Mouse (Mus musculus): ENCODE measurements around the gene Esf1.
"Not testable (repeated sequence)": the region's sequence is repeated elsewhere in the genome, so short reads cannot be mapped to it uniquely, and the experiment has no call there.

The Esf1 gene

GRCm38 (mm10) chr2:140170127-140170802 is at the start of gene Esf1, which contains the start of gene Ndufaf5:
TSS of gene Esf1 (minus strand) at chr2:140170564.
TSS of gene Ndufaf5 (plus strand) at chr2:140170649.
- DNase-seq (ENCODE audit: low spot score): peak; percentile 98

DNA sequence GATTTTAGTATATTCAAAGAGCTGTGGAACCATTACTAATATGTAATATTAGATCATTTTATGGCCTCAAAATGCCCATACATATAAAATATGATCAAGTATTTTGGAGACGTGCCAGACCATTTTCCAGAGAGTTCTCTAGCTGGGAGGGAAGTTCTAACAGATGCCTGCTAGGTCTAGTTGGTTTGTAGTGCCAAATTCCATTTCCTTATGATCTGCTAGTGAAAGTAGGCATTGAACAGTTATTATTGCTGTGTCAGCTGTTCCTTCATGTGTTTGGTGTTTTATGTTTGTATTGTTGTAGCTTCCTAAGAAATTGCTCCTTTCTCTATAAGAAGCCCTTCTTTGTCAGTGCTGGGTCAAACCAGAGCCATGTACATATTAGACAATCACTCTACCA is 45.6 kb upstream of the Esf1 start:
- DNase-seq (ENCODE audit: low spot score): no peak

- no peak for DNase-seq (ENCODE audit: low spot score)
Measured at GRCm38 (mm10) chr2:140215415-140215814, 45.1 kb upstream of the Esf1 start.

DNA sequence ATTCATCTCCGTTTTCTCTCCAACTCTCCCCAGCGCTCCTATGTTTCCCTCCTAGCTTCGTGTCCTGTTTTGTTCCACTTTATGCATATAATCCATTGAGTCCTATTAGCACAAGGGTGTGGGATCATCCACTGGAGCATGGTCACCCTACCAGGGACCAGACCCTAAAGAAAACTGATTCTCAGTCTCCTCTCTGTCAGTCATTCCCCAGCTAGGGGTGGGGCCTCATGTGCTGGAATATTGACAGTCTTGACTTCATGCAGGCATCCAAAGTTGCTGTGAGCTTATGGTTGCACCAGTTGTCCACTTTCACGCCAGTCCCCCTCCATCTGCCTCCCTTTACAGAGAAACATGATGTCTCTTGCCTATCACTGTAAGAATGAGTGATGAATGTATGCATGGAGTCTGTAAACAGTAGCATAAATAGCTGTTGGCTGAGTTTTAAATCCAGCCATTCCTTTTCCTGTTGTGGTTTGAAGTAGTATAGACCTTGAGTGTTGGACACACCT is 44.2 kb upstream of the Esf1 start:
- no peak for DNase-seq (ENCODE audit: low spot score)

- DNase-seq (ENCODE audit: low spot score): no peak
Measured at GRCm38 (mm10) chr2:140203756-140204155, 33.4 kb upstream of the Esf1 start.

DNA sequence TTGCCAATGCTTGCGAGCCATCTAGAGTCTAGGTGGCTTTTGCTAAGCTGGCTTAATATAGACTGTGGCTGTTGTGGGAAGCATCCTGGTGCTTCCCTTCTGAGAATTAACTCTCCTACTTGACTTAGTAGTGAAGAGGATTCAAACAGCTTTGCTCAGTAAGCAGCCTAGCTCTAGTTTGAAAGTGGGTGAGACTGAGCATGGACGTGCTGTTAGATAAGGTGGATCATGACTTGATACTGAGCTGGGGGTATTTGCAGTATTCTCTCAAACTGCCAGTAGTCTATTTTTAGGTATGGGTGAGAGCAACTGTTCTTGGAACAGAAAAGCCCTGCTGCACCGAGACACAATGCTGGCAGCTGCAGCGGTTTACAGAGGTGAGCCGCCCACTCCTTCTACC is 32.2 kb upstream of the Esf1 start:
- no peak for DNase-seq (ENCODE audit: low spot score)

- DNase-seq (ENCODE audit: low spot score): peak; percentile 12
Measured at GRCm38 (mm10) chr2:140200713-140201112, 30.3 kb upstream of the Esf1 start.

- not testable (repeated sequence) for DNase-seq (ENCODE audit: low spot score)
Measured at GRCm38 (mm10) chr2:140185685-140186210, 15.4 kb upstream of the Esf1 start.

DNA sequence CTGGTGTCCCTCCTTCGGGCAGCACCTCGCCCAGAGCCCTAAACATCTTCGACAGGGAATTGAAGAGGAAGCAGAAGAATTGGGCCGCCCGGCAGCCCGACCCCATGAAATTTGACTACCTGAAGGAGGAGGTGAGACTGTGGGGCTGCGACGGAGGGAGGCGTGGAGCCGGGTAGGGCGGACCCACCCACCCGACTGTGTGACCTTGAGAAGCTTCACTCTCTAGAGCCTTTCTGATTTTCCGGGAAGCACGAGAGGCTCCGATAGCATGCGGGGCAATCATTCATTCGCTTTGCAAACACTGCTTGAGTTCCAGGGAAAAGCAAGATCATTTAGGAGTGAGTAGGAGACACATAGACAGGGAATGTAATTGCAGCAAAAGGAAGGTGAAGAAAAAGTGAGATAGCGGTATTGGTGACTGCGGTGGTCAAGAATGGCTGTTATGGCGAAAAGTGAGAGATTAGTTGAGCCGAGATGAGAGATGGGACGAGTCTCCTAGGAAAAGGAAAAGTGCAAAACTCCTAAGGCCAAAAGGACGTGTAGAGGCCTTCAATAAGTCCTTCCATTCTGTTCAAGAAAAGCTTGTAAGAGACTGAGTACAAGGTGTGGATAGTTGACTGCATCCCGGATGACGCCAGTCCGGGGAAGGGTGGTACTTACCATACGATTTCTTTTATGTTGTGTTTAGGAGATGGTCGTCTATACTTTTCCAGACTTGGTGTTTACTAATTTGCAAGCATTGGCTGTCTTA is 614 bp upstream of the Esf1 start:
- peak; percentile 22 for DNase-seq (ENCODE audit: low spot score)

DNA sequence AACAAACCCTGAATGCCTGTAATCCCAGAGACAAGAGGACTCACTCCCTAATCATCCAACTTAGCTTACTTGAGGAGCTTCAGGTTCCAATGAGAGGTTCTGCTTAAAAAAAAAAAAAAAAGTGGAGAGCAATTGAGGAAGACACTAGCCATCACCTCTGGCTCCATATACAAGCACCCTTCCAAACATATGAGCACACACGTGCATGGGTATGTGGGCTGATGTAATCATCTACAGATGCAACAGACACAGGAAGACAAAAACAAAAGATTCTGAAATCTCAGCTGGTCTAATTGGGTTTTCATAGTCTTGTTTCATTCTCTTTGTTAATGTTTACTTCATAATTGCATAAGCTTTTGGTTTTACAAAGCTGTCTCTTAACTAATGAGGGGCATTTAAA is 1.3 kb downstream of the Esf1 start:
- no peak for DNase-seq (ENCODE audit: low spot score)

GRCm38 (mm10) chr2:140163351-140163854 is 7.0 kb downstream of the Esf1 start:
- DNase-seq (ENCODE audit: low spot score): no peak

DNA sequence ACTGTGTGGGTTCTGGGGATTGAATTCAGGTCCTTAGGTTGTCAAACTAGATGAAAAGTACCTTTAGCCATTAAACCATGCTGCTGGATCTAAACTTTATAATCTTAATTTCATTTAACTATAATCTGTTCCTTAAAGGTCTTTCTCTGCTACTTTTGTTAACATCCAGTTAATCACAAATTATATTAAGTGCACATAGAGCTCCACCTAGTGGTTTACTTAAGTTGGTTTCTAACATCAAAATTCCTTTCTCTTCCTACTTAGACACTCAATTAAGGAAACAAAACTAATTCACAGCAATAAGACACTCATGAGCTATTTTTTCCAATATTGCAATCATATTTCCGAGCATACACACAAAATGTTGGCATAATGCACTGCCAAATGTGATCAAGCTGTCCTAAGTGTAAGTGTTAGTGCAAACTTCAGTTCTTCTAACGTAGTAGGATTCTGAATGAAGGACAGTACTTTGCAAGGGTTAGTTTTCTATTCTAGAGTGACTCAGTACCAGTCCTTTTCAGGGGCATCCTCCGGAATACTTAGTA is 11.1 kb downstream of the Esf1 start:
- peak; percentile 58 for DNase-seq (ENCODE audit: low spot score)

DNA sequence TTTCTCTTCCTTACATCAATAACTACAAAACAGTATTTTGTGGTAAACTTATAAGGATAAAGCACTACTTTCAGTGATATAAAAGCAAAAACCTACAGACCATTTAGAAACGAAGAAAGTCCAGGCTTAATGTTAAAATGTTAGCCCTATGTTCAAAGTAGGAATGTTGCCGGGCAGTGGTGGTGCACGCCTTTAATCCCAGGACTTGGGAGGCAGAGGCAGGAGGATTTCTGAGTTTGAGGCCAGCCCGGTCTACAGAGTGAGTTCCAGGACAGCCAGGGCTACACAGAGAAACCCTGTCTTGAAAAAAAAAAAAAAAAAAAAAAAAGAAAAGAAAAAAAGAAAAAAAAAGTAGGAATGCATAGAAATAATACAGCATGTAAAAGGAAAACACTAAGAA is 18.6 kb downstream of the Esf1 start, which contains the start of gene Gm17374:
Gene Gm17374 (plus strand): TSS at position 301 of the 400 bp plus-strand sequence.
- not testable (repeated sequence) for DNase-seq (ENCODE audit: low spot score)

DNA sequence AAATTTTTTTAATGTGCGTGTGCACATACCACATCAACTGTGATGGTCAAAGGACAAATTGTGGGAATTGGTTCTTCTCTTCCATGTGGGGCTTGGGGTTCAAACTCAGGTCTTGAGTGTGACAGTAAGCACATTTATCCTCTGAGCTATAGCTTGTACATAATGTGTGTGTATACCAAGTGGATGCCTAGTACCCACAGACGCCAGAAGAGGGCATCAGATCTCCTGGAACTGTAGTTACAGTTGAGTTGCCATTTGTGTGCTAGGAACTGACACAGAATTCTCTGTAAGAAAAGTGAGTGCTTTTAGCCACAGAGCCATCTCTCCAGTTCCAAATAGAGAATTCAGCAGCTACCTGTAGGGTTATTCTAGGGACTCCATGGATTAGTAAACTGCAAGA is 44.8 kb downstream of the Esf1 start:
- DNase-seq (ENCODE audit: low spot score): no peak

- no peak for DNase-seq (ENCODE audit: low spot score)
Measured at GRCm38 (mm10) chr2:140113851-140114250, 56.5 kb downstream of the Esf1 start.

GRCm38 (mm10) chr2:140108945-140109344 is 61.4 kb downstream of the Esf1 start:
- DNase-seq (ENCODE audit: low spot score): no peak

GRCm38 (mm10) chr2:140107641-140108040 is 62.7 kb downstream of the Esf1 start:
- DNase-seq (ENCODE audit: low spot score): peak; percentile 28

DNA sequence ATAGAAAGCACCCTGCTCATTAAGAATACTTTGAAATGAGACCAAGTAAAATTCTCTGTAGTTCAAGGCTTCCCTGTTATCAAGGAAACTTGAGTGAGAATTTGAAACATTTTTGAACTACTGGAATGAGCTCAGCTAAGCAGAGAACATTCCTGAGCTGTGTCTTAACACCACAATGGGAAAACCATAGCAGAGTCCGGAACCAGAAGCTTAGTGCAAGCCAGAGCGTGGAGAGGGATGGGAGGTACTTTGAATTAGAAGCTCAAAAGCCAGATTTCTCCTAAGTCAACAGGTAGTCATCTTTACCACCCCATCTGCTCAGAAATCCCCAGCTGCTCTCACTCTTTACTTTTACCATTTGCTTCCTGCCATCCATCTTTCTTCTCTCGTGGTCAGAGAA is 65.4 kb downstream of the Esf1 start:
- DNase-seq (ENCODE audit: low spot score): no peak

GRCm38 (mm10) chr2:140100551-140101474 is 69.6 kb downstream of the Esf1 start:
- peak; percentile 18 for DNase-seq (ENCODE audit: low spot score)

DNA sequence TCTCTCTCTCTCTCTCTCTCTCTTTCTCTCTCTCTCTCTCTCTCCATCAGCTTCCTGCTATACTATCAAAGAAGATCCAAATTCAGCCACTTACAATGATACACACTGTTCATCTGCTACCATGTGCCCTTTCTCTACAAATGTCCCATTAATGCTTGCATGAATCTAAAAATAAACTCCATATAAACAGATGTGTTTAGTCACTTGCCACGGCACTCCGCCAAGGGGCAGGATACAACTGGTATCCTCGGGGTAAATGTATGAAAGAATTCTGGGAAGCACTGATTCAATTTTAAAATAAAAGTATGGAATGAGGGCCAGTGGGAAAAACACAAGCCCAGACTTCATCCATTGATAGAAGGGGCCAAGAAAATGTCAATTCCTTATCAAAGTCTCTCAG is 70.4 kb downstream of the Esf1 start:
- peak; percentile 74 for DNase-seq (ENCODE audit: low spot score)

GRCm38 (mm10) chr2:140097131-140097591 is 73.2 kb downstream of the Esf1 start:
- DNase-seq (ENCODE audit: low spot score): no peak
